Mouse (Mus musculus): Measurements from ENCODE around the gene Mki67. TPM values are rescaled to one million over a fixed set of nuclear protein-coding genes. Genes with fewer than 3 reads are reported as not detected.
A peak's percentile ranks its signal among the peaks of the same experiment; 100 is the strongest.

Mki67 gene
- polyA plus RNA-seq, 1 experiment from 2014 or later, result 67.1 TPM

GRCm38 (mm10) chr7:135745091-135745490, 28.9 kb upstream of the Mki67 start:
- no peaks in the 10 kb centered on the region for H3K4me1 ChIP-seq (ENCODE audit: control insufficient read depth, insufficient read depth, low read length)
- 42% methylated on average over 2 of the region's 2 CpGs for WGBS
- ATAC-seq (ENCODE audit: low FRiP score, low TSS enrichment), result 0 out of 2 replicates have a peak, but pooled peaks have one; percentile 44

DNA sequence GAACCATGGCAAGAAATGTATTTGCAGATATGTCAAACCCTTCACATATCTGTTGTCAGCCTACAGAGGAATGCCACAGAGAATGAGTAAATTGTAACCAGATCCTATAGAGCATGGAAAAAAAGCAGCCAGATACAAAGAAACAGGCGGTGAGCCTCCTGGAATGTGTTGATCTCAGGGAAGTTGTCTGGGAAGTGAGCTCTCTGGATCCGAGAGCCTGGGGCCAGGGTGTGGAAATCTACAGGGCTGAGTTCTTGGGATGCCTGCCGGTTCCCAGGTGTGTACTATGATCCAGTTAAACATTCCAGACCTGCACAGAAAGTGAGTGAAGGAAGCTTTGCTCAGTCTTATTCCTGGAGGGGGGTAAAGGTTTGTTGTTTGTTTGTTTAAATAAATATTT, 24.3 kb upstream of the Mki67 start:
- no peak for ATAC-seq (ENCODE audit: low FRiP score, low TSS enrichment)
- H3K27ac ChIP-seq (ENCODE audit: low read depth, low read length), result no peak overlapping the region
- H3K9ac ChIP-seq (ENCODE audit: low read depth, low read length), result no peak overlapping the region
- H3K27me3 ChIP-seq (ENCODE audit: control insufficient read depth, insufficient read depth, low read length), result no peaks in the 10 kb centered on the region
- 68% methylated on average over 3 of the region's 3 CpGs for WGBS
- no peaks in the 10 kb centered on the region for H3K36me3 ChIP-seq (ENCODE audit: control insufficient read depth, insufficient read depth, low read length)
- H3K9me3 ChIP-seq (ENCODE audit: control insufficient read depth, low read length), result no peaks in the 10 kb centered on the region; the same call in 1 of the 2 replicates
- no peak overlapping the region for H3K4me3 ChIP-seq (ENCODE audit: low read length)
- no peaks in the 10 kb centered on the region for H3K4me1 ChIP-seq (ENCODE audit: control insufficient read depth, insufficient read depth, low read length)
- no peak overlapping the region for H3K4me2 ChIP-seq (replicated peaks; ENCODE audit: low read depth, low read length)

More at GRCm38 (mm10) chr7:135745091-135745490, 28.9 kb upstream of the Mki67 start:
- H3K9me3 ChIP-seq (ENCODE audit: control insufficient read depth, low read length), result no peaks in the 10 kb centered on the region; the same call in 1 of the 2 replicates
- H3K4me2 ChIP-seq (replicated peaks; ENCODE audit: low read depth, low read length), result no peak overlapping the region
- no peaks in the 10 kb centered on the region for H3K36me3 ChIP-seq (ENCODE audit: control insufficient read depth, insufficient read depth, low read length)
- no peak overlapping the region for H3K4me3 ChIP-seq (ENCODE audit: low read length)
- H3K27ac ChIP-seq (ENCODE audit: low read depth, low read length), result no peak overlapping the region
- H3K27me3 ChIP-seq (ENCODE audit: control insufficient read depth, insufficient read depth, low read length), result no peaks in the 10 kb centered on the region
- H3K9ac ChIP-seq (ENCODE audit: low read depth, low read length), result no peak overlapping the region

DNA sequence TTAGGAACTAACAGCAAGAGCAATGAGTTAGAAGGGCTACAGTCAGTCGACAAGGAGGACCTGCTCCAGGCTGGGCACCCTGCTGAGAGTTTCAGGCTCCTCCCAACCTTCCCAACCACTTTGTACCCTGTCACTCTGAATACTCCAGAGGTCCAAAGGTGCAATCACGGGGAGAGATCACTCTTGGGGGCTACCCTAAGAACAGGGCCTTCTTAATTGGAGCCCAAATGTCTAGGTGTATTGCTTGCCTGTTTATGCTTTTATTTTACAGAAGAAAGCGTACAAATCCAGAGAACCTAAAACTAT, 20.4 kb upstream of the Mki67 start:
- Histone ChIP-seq H3K36me3 (ENCODE audit: control insufficient read depth, insufficient read depth, low read length) (no peaks in the 10 kb centered on the region), H3K4me2 (replicated peaks; ENCODE audit: low read depth, low read length) (no peak overlapping the region), H3K4me1 (ENCODE audit: control insufficient read depth, insufficient read depth, low read length) (no peaks in the 10 kb centered on the region), H3K27me3 (ENCODE audit: control insufficient read depth, insufficient read depth, low read length) (no peaks in the 10 kb centered on the region), H3K9me3 (ENCODE audit: control insufficient read depth, low read length) (no peaks in the 10 kb centered on the region), H3K9ac (ENCODE audit: low read depth, low read length) (no peak overlapping the region), H3K27ac (ENCODE audit: low read depth, low read length) (no peak overlapping the region), H3K4me3 (ENCODE audit: low read length) (no peak overlapping the region)
- 44% methylated on average over 3 of the region's 3 CpGs for WGBS
- ATAC-seq (ENCODE audit: low FRiP score, low TSS enrichment), result peak; percentile 36; the same call in 1 of the 2 replicates

- Histone ChIP-seq H3K9me3 (ENCODE audit: control insufficient read depth, low read length) (no peaks in the 10 kb centered on the region), H3K4me2 (replicated peaks; ENCODE audit: low read depth, low read length) (peak overlapping the region; percentile 33), H3K27me3 (ENCODE audit: control insufficient read depth, insufficient read depth, low read length) (no peaks in the 10 kb centered on the region), H3K9ac (ENCODE audit: low read depth, low read length) (peak overlapping the region; percentile 19; the same call in 1 of the 2 replicates), H3K36me3 (ENCODE audit: control insufficient read depth, insufficient read depth, low read length) (no peaks in the 10 kb centered on the region), H3K4me1 (ENCODE audit: control insufficient read depth, insufficient read depth, low read length) (no peaks in the 10 kb centered on the region), H3K27ac (ENCODE audit: low read depth, low read length) (no peak overlapping the region), H3K4me3 (ENCODE audit: low read length) (peak overlapping the region; percentile 8; the same call in 1 of the 2 replicates)
- peak; percentile 97 for ATAC-seq (ENCODE audit: low FRiP score, low TSS enrichment)
- WGBS, result 18% methylated on average over 31 of the region's 31 CpGs
Measured at GRCm38 (mm10) chr7:135735691-135736580, 19.8 kb upstream of the Mki67 start.

- no peaks in the 10 kb centered on the region for H3K27me3 ChIP-seq (ENCODE audit: control insufficient read depth, insufficient read depth, low read length)
- H3K4me3 ChIP-seq (ENCODE audit: low read length), result no peak overlapping the region
- peak; percentile 13; the same call in 1 of the 2 replicates for ATAC-seq (ENCODE audit: low FRiP score, low TSS enrichment)
- no peak overlapping the region for H3K9ac ChIP-seq (ENCODE audit: low read depth, low read length)
- H3K4me1 ChIP-seq (ENCODE audit: control insufficient read depth, insufficient read depth, low read length), result no peaks in the 10 kb centered on the region
- H3K36me3 ChIP-seq (ENCODE audit: control insufficient read depth, insufficient read depth, low read length), result no peaks in the 10 kb centered on the region
- 75% methylated on average over 9 of the region's 9 CpGs for WGBS
- no peaks in the 10 kb centered on the region for H3K9me3 ChIP-seq (ENCODE audit: control insufficient read depth, low read length)
- H3K27ac ChIP-seq (ENCODE audit: low read depth, low read length), result peak overlapping the region; percentile 44; the same call in 1 of the 2 replicates
- no peak overlapping the region for H3K4me2 ChIP-seq (replicated peaks; ENCODE audit: low read depth, low read length)
Measured at GRCm38 (mm10) chr7:135734911-135735646, 18.9 kb upstream of the Mki67 start.

GRCm38 (mm10) chr7:135734379-135734778, 18.2 kb upstream of the Mki67 start:
- H3K4me1 ChIP-seq (ENCODE audit: control insufficient read depth, insufficient read depth, low read length), result no peaks in the 10 kb centered on the region
- no peaks in the 10 kb centered on the region for H3K9me3 ChIP-seq (ENCODE audit: control insufficient read depth, low read length)
- WGBS, result 83% methylated on average over 5 of the region's 5 CpGs
- no peaks in the 10 kb centered on the region for H3K36me3 ChIP-seq (ENCODE audit: control insufficient read depth, insufficient read depth, low read length)
- H3K27ac ChIP-seq (ENCODE audit: low read depth, low read length), result no peak overlapping the region
- no peak overlapping the region for H3K4me2 ChIP-seq (replicated peaks; ENCODE audit: low read depth, low read length)
- no peaks in the 10 kb centered on the region for H3K27me3 ChIP-seq (ENCODE audit: control insufficient read depth, insufficient read depth, low read length)
- H3K9ac ChIP-seq (ENCODE audit: low read depth, low read length), result no peak overlapping the region
- H3K4me3 ChIP-seq (ENCODE audit: low read length), result no peak overlapping the region
- ATAC-seq (ENCODE audit: low FRiP score, low TSS enrichment), result no peak

DNA sequence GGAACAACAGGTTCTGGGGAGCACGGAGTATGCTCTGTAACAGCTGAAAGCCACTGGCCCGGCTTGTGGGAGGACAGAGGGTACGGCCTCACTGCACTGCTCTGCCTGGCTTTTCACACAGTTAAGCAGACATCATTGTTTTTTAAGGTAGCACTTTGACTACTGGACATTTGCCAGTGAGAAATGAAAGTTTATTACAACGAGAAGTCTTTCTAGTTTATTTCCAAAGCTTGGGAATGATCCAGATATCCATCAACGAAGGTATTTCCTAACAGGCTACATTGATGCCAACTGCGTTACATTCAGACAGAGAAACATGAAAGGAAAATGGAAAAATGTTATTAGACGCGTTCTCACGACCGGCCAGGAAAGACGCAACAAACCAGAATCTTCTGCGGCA, 11.9 kb upstream of the Mki67 start:
- Histone ChIP-seq H3K4me1 (ENCODE audit: control insufficient read depth, insufficient read depth, low read length) (0 out of 2 replicates have a peak, but pooled peaks cover 4% of the 10 kb centered on the region), H3K27me3 (ENCODE audit: control insufficient read depth, insufficient read depth, low read length) (no peaks in the 10 kb centered on the region), H3K9ac (ENCODE audit: low read depth, low read length) (no peak overlapping the region), H3K27ac (ENCODE audit: low read depth, low read length) (no peak overlapping the region), H3K36me3 (ENCODE audit: control insufficient read depth, insufficient read depth, low read length) (no peaks in the 10 kb centered on the region), H3K9me3 (ENCODE audit: control insufficient read depth, low read length) (no peaks in the 10 kb centered on the region), H3K4me2 (replicated peaks; ENCODE audit: low read depth, low read length) (no peak overlapping the region), H3K4me3 (ENCODE audit: low read length) (no peak overlapping the region)
- WGBS, result 93% methylated on average over 12 of the region's 12 CpGs
- ATAC-seq (ENCODE audit: low FRiP score, low TSS enrichment), result no peak

DNA sequence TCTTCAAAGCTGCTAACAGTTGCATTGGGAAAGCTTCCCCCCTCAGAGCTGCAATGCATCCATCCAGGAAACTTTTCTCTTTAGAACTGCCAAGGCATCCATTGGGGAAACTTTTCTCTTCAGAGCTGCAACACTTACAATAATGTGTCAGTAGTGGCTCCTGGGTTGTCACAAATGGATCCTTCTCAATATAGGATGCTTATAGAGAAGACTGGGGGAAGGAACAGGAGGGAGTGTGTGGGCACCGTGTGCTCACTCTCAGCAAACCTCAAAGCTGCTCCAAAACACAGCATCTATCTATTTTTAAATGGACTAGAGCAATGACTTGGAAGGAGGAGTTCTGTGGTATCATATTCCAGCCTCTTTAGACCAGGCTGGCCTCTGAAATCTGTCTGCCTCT, 10.5 kb upstream of the Mki67 start:
- Histone ChIP-seq H3K9me3 (ENCODE audit: control insufficient read depth, low read length) (no peaks in the 10 kb centered on the region), H3K4me1 (ENCODE audit: control insufficient read depth, insufficient read depth, low read length) (0 out of 2 replicates have a peak, but pooled peaks cover 4% of the 10 kb centered on the region), H3K27ac (ENCODE audit: low read depth, low read length) (no peak overlapping the region), H3K27me3 (ENCODE audit: control insufficient read depth, insufficient read depth, low read length) (no peaks in the 10 kb centered on the region), H3K9ac (ENCODE audit: low read depth, low read length) (no peak overlapping the region), H3K4me3 (ENCODE audit: low read length) (no peak overlapping the region), H3K4me2 (replicated peaks; ENCODE audit: low read depth, low read length) (no peak overlapping the region), H3K36me3 (ENCODE audit: control insufficient read depth, insufficient read depth, low read length) (no peaks in the 10 kb centered on the region)
- WGBS, result 84% methylated on average over 1 of the region's 1 CpGs
- ATAC-seq (ENCODE audit: low FRiP score, low TSS enrichment), result no peak
